Mouse (Mus musculus): ENCODE results near the gene Ercc6l.

The Ercc6l gene

DNA sequence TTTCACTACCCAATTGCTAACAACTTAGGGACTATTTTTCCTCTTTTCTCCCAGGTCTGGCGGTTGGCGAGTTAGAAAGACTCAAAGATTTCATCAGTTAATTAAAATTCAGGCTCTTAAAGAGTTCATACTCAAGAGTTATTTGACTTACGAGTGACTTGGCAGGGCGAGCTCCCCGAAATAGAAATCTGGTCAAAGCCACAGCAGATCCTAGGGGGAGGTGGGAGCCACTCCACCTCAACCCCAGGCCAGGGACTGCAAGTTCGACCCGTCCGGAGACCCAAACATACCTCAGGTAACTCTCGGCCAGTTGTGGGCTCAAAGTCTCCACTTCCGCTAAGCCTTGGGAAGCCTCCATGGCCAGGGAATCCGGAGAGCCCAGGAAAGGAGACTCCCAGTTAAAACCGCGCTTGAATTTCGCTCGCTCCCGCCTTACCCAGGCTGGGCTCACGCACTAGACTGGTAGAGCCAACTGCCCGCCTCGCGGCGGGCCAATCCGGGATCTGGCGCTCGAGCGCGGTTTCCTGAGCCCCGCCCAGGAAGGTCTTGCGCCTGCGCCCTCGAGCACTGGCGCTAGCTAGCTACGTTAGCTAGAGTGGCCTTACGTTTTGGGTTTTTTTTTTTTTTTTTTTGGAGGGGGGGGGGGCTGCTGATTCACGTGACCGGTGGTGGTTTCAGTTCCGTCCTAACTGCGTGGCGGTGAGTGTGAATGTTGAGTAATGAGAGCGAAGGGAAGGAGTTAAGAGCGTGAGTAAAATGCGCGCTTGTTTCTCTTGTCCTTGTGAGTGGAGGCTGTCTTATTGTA, at the start of gene Ercc6l:
Gene Ercc6l (minus strand): TSS at position 474 of the 805 bp plus-strand sequence.
- DNase-seq (ENCODE audit: low spot score) = peak; percentile 93

DNA sequence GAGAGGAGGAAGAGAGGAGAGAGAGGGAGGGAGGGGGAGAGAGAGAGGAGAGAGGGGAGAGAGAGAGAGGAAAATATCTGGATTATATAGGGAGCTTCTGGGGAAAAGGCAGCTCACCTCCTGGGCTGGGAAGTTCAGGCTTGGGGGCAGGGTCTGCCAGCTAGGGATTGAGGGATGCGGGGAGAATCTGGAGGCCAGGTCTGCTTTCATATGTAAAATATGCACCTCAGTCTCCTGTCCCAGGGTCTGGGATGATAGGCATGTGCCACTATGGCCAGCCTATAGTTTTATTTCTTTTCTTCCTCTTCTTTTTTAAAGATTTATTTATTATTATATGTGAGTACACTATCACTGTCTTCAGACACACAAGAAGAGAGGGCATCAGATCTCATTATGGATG, 33.9 kb upstream of the Ercc6l start:
- DNase-seq (ENCODE audit: low spot score) = no peak

DNA sequence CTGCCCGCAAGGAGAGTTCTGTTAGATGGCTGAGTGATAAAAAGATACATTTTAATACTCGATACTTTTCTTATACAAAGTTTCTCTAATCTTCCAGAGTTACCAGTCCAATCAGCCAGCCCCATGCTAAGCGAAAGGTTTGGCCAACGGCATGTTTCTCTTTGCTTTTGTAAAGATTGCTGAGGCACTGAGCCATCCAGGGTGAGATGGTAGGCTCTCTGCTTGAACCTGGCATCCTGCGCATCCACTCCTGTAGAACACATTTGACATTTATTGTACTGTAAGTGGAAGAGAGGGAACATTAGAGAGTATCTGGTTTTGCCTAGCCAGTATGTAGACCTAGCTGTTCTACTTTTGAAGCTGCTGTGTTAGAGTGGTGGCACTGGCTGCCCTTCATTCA, 32.7 kb upstream of the Ercc6l start:
- DNase-seq (ENCODE audit: low spot score) = no peak

DNA sequence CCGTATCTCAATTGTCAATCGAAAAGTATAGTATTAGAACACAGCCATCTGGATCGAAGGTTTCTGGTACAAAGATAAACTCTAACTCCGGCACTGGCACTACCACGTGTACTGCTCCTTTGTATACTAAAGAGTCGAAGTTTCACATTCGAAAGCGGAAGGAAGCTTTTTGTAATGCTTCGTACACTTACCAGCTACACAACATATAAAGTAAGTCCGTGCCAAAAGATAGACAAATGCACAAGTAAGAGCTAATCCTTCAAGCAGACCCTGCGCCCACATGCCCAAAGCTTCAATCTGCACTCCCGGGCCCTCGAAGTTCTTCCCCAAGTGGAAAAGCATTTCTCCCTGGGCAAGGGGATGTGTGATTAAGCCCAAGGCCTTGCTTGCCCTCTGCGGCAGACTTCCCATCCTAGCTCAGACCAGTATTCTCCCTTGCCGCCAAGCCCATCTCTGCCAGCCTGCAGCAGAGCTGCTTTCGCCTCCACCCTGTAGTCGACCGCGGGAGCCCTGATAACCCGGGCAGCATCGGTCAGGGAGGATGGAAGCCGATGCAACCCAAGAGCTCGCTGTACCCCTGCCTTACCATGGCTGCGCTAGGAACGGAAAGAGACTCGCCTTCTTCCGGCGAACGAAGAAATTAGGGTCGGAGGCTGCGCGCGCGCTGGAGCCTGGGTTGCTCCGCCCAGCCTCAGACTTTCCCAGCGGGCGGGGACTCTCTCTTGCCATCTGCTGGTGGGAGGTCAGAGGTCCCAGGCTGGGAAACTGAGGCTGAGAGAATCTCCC, 32.0 kb upstream of the Ercc6l start, which contains the start of gene Rps4x:
Gene Rps4x (minus strand): TSS at position 683 of the 786 bp plus-strand sequence.
- DNase-seq (ENCODE audit: low spot score) = peak; percentile 84

- DNase-seq (ENCODE audit: low spot score) = no peak
Measured at GRCm38 (mm10) chrX:102187023-102187699, 30.3 kb upstream of the Ercc6l start.

- DNase-seq (ENCODE audit: low spot score) = no peak
Measured at GRCm38 (mm10) chrX:102182575-102182974, 25.7 kb upstream of the Ercc6l start.

- DNase-seq (ENCODE audit: low spot score) = no peak
Measured at GRCm38 (mm10) chrX:102175538-102176287, 18.8 kb upstream of the Ercc6l start.

GRCm38 (mm10) chrX:102170900-102171299, 14.0 kb upstream of the Ercc6l start:
- DNase-seq (ENCODE audit: low spot score) = no peak

- DNase-seq (ENCODE audit: low spot score) = no peak
Measured at GRCm38 (mm10) chrX:102170135-102170534, 13.2 kb upstream of the Ercc6l start.

- peak; percentile 61 for DNase-seq (ENCODE audit: low spot score)
Measured at GRCm38 (mm10) chrX:102169724-102170123, 12.8 kb upstream of the Ercc6l start.

GRCm38 (mm10) chrX:102166986-102167385, 10.1 kb upstream of the Ercc6l start:
- peak; percentile 62 for DNase-seq (ENCODE audit: low spot score)

DNA sequence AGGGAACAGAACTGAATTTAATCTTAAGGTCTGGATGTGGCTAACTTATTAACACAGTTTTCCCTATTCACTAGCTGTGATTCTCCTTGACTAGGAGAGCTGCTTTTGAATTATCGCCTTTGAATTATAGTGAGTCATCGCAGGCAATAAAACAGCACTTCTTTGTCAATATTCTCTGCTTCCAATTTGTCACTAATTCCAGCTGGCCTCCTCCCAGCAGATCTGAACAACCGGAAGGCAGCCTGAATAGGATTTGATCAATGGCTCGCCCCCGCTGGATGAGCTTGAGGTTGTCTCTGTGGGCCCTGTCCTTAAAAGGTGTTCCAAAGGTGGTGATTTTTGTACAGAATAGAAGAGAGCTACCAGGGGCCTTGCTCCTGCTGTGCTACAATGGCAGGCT, 9.6 kb upstream of the Ercc6l start:
- no peak for DNase-seq (ENCODE audit: low spot score)

GRCm38 (mm10) chrX:102163529-102163928, 6.6 kb upstream of the Ercc6l start:
- DNase-seq (ENCODE audit: low spot score) = peak; percentile 29

DNA sequence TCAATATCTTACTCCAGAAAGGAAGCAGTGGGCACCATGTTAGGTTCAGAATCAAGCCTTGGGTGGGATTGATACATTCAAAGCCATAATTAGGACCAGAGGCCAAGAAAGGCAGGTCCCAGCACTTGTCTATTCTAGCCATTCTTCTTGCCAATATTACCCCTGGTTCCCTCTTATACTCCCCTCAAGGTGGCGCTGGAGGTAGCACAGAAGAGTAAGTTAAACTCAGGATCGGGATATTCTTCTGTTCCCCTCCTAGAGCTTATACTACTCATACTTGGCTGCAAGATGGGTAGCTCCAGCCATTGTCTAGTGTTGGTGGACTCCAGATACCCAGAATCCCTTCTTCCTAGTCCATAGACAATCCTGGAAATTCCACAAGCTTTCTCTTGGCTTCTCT, 6.2 kb upstream of the Ercc6l start:
- DNase-seq (ENCODE audit: low spot score) = no peak

DNA sequence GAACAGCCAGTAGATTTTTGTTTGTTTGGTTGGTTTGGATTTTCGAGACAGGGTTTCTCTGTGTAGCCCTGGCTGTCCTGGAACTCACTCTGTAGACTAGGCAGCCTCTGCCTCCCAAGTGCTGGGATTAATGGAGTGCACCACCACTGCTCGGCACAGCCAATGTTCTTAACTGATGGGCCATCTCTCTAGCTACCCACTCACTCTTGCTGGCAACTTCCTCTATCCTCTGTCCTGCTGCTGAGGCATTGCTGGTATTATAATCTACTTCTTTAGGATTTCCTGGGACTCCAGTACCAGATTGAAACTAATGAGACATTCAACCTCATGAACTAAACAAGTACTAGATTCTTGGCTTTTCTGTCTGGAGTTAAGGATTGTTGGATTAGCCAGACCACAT, 3.6 kb upstream of the Ercc6l start:
- no peak for DNase-seq (ENCODE audit: low spot score)

DNA sequence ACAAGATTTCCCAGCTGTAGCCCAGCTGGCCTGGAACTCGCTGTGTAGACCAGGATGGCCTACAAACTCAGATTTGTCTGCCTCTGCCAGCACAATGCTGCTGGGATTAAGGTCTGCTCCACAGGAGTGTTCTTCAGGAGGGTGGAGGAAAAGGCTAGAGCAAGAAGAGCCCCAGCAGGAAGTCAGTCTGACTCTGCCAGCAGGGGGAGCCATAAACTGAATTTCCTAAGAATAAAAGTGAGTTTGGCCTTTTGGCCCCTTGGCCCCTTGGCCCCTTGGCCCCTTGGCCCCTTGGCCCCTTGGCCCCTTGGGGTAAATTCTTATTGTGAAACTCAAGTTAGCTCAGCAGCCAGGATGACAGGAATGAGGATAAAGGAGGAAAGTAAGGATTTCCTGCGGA, 2.9 kb upstream of the Ercc6l start:
- peak; percentile 60 for DNase-seq (ENCODE audit: low spot score)

DNA sequence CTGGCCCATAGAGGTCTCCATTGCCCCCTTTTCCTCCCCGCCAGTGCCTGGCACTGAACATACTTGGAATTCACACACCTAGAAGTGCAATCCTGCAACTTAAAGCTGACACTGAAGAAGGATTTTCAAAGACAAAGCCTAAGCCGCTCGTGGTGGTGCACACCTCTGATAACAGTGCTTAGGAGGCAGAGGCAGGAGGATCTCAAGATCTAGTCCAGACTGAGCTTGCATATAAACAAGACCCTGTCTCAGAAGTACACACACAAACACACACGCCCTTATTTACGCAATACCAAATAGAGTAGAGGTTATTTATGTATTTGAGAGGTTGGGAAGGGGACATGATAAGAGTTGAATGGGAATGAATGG, 516 bp upstream of the Ercc6l start:
- DNase-seq (ENCODE audit: low spot score) = no peak

- peak; percentile 53 for DNase-seq (ENCODE audit: low spot score)
Measured at GRCm38 (mm10) chrX:102141157-102141556, 15.7 kb downstream of the Ercc6l start.

- DNase-seq (ENCODE audit: low spot score) = no peak
Measured at GRCm38 (mm10) chrX:102121321-102121720, 35.6 kb downstream of the Ercc6l start.

- peak; percentile 98 for DNase-seq (ENCODE audit: low spot score)
Measured at GRCm38 (mm10) chrX:102119042-102119864, 37.6 kb downstream of the Ercc6l start, which contains the start of gene Pin4. Gene Pin4, plus strand, starts transcription at chrX:102119447.

GRCm38 (mm10) chrX:102115676-102116075, 41.2 kb downstream of the Ercc6l start:
- DNase-seq (ENCODE audit: low spot score) = no peak

All from adipocyte (in vitro differentiated cells).